Mouse (Mus musculus) stomach, embryonic 16.5 days (tissue): ENCODE measurements around the gene Mmp1b. TPM values are rescaled to one million over a fixed set of nuclear protein-coding genes. Genes with fewer than 3 reads are reported as not detected.

Source experiments
- polyA plus RNA-seq: library from polyadenylated mRNA; unstranded; fragments of >200 nt; fragmentation: Nextera tagmentation; extraction: Ambion mirVana; gene quantifications from 2 replicates; pipeline ENCODE4 v1.2.1, GENCODE M21; 2015

Gene Mmp1b
- polyA plus RNA-seq, 1 experiment from 2014 or later, result not detected

Other genes with a start within 250 kb of the Mmp1b start
- 10.5 and 13.3 TPM in 2 replicates for gene Dync2h1, start 203.6 kb downstream of the Mmp1b start, polyA plus RNA-seq
- gene Dcun1d5, start 203.5 kb downstream of the Mmp1b start, polyA plus RNA-seq, result 85.6 and 96.5 TPM in 2 replicates
- gene Mmp13, start 115.5 kb downstream of the Mmp1b start, polyA plus RNA-seq, result 0.45 and 0.56 TPM in 2 replicates
- gene Mmp12, start 43.7 kb downstream of the Mmp1b start, polyA plus RNA-seq, result 0.34 TPM in 1 of 2 replicates, not detected in the other
- not detected in 2 replicates for gene Mmp3, start 57.8 kb upstream of the Mmp1b start, polyA plus RNA-seq
- not detected in 2 replicates for gene Mmp10, start 114.3 kb upstream of the Mmp1b start, polyA plus RNA-seq
- gene Mmp8, start 170.4 kb upstream of the Mmp1b start, polyA plus RNA-seq, result 9.3 and 12.9 TPM in 2 replicates
- 0.09 TPM in 1 of 2 replicates, not detected in the other for gene Mmp27, start 183.3 kb upstream of the Mmp1b start, polyA plus RNA-seq
- not detected in 2 replicates for gene Mmp20, start 240.2 kb upstream of the Mmp1b start, polyA plus RNA-seq